Mouse (Mus musculus) E14TG2a.4 (cell line): ENCODE measurements around the gene Xiap.
"Not testable (repeated sequence)": the region's sequence is repeated elsewhere in the genome, so short reads cannot be mapped to it uniquely, and the experiment has no call there.

Source experiments
- H3K27me3 ChIP-seq: 2 replicates; pipeline ENCODE4 v1.6.1; 2014; ENCODE audit warnings: low read length, control low read depth; ENCODE audit not compliant: insufficient read depth
- H3K36me3 ChIP-seq: 2 replicates; pipeline ENCODE4 v1.6.1; 2014; ENCODE audit warnings: low read length, control low read depth; ENCODE audit not compliant: insufficient read depth
- H3K4me1 ChIP-seq: replicated peaks from 2 replicates; pipeline ENCODE4 v1.6.1; 2014; ENCODE audit warnings: low read depth, low read length, control low read depth
- H3K4me3 ChIP-seq: replicated peaks from 2 replicates; pipeline ENCODE4 v1.5.1; 2014; ENCODE audit warnings: mild to moderate bottlenecking, low read length
- H3K9me3 ChIP-seq: 2 replicates; pipeline ENCODE4 v1.6.1; 2014; ENCODE audit warnings: low read length, control low read depth
- CTCF ChIP-seq: conservative IDR thresholded peaks from 2 replicates; pipeline ENCODE4 v1.5.1; 2014; ENCODE audit warnings: low read length
- NANOG ChIP-seq: IDR thresholded peaks from 2 replicates; pipeline ENCODE4 v1.6.1; 2014; ENCODE audit warnings: borderline replicate concordance, low read length, mixed read lengths
- POU5F1 ChIP-seq: IDR thresholded peaks from 2 replicates; pipeline ENCODE4 v1.6.1; 2014; ENCODE audit warnings: low read length, borderline replicate concordance

Xiap gene

DNA sequence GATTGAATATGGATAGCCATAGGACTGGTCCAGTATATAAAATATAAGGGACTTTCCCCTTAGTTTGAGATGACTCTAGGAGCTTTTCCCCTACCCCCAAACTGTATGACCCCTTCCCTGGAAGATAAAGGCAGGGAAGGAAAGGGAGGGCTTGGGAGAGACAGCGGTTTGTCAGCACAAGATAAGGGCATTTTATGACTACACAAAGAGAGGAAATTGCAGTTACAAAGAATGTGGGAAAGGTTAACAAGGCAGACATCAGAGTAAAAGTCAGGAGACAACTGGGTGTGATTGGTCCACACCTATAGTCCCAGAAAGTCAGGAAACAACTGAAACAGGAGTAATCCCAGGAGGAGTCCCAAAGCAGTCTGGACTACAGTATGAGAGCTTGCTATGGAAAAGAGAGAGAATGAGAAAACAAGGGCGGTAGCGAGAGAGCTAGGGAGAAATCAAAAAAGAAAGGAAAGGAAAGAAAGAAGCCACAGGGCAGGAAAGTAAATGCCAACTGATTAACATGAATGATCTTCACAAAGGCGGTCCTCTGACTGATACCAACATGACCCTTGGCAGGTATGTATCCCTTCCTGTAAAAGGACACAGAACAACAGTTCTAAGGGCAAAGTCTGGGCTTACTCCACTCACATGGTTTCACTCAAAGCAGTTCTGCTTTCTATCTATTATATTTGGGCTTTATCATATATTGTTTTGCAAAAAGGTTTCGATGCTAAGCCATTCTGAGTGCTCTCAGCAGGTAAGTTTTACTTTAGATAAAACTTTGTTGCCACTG is at the start of gene Xiap:
Gene Xiap (plus strand): TSS at position 398 of the 787 bp plus-strand sequence.
- Histone ChIP-seq H3K36me3 (no peaks in the 10 kb centered on the region), H3K4me3 (no peak within 1 kb of the TSS), H3K27me3 (no peaks in the 10 kb centered on the region), H3K4me1 (peaks cover 17% of the 10 kb centered on the region), H3K9me3 (no peaks in the 10 kb centered on the region)
- TF ChIP-seq NANOG: no peak
- TF ChIP-seq CTCF: no peak
- TF ChIP-seq POU5F1: no peak

- TF ChIP-seq CTCF (no peak), POU5F1 (no peak), NANOG (no peak)
- Histone ChIP-seq H3K36me3 (no peaks in the 10 kb centered on the region), H3K27me3 (no peaks in the 10 kb centered on the region), H3K4me1 (no peaks in the 10 kb centered on the region), H3K4me3 (no peak overlapping the region), H3K9me3 (no peaks in the 10 kb centered on the region)
These were observed 46.7 kb upstream of the Xiap start for GRCm38 (mm10) chrX:42012677-42013208.

- no peaks in the 10 kb centered on the region for H3K36me3 ChIP-seq
- no peaks in the 10 kb centered on the region for H3K4me1 ChIP-seq
- H3K9me3 ChIP-seq: no peaks in the 10 kb centered on the region
- H3K27me3 ChIP-seq: no peaks in the 10 kb centered on the region
- H3K4me3 ChIP-seq: no peak overlapping the region
- TF ChIP-seq NANOG: no peak
- no peak for TF ChIP-seq CTCF
- no peak for TF ChIP-seq POU5F1
These were observed 45.7 kb upstream of the Xiap start for GRCm38 (mm10) chrX:42013776-42014175.

GRCm38 (mm10) chrX:42014502-42014901 is 45.0 kb upstream of the Xiap start:
- TF ChIP-seq CTCF (no peak), NANOG (no peak), POU5F1 (no peak)
- H3K9me3 ChIP-seq: no peaks in the 10 kb centered on the region
- no peaks in the 10 kb centered on the region for H3K27me3 ChIP-seq
- no peaks in the 10 kb centered on the region for H3K4me1 ChIP-seq
- no peak overlapping the region for H3K4me3 ChIP-seq
- no peaks in the 10 kb centered on the region for H3K36me3 ChIP-seq

GRCm38 (mm10) chrX:42018030-42018429 is 41.4 kb upstream of the Xiap start:
- Histone ChIP-seq H3K36me3 (no peaks in the 10 kb centered on the region), H3K4me1 (no peaks in the 10 kb centered on the region), H3K9me3 (no peaks in the 10 kb centered on the region), H3K27me3 (no peaks in the 10 kb centered on the region), H3K4me3 (no peak overlapping the region)
- no peak for TF ChIP-seq POU5F1
- TF ChIP-seq CTCF: no peak
- TF ChIP-seq NANOG: no peak

- H3K4me3 ChIP-seq: no peak overlapping the region
- H3K9me3 ChIP-seq: no peaks in the 10 kb centered on the region
- H3K36me3 ChIP-seq: no peaks in the 10 kb centered on the region
- no peaks in the 10 kb centered on the region for H3K27me3 ChIP-seq
- no peaks in the 10 kb centered on the region for H3K4me1 ChIP-seq
- TF ChIP-seq POU5F1: no peak
- TF ChIP-seq CTCF: no peak
- no peak for TF ChIP-seq NANOG
These were observed 40.0 kb upstream of the Xiap start for GRCm38 (mm10) chrX:42019441-42019840.

- not testable (repeated sequence) for H3K36me3 ChIP-seq, H3K4me1 ChIP-seq, H3K27me3 ChIP-seq, H3K9me3 ChIP-seq, H3K4me3 ChIP-seq
These were observed 33.6 kb upstream of the Xiap start for GRCm38 (mm10) chrX:42025802-42026440.

DNA sequence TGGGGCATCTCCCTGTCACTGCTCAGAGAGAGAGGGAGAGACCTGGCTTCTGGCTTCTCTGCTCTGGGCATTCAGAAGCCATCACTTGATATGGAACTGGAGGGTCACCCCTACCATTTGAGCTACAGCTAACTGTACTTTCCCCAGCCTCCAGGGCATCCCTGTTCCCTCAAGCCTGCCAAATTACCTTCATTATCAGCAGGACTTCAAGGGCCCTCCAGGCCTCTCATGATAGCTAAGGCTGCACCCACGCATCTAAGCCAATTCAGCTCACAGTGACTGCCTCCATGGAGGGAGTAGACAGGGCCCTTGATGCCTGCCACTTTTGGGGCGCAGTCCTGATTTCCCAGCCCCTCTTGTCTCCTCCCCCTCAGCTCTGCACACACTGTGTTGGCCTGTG is 32.5 kb upstream of the Xiap start:
- not testable (repeated sequence) for H3K9me3 ChIP-seq, H3K4me1 ChIP-seq, H3K4me3 ChIP-seq, H3K27me3 ChIP-seq, H3K36me3 ChIP-seq
